Mouse (Mus musculus) embryo, embryonic 10.5 days (tissue): Measurements from ENCODE around the gene Ldlrad1.

Source experiments
- DNase-seq: peaks from one replicate; pipeline ENCODE4 v3.0.0-alpha.2; 2015; ENCODE audit warnings: low spot score

Ldlrad1 gene

DNA sequence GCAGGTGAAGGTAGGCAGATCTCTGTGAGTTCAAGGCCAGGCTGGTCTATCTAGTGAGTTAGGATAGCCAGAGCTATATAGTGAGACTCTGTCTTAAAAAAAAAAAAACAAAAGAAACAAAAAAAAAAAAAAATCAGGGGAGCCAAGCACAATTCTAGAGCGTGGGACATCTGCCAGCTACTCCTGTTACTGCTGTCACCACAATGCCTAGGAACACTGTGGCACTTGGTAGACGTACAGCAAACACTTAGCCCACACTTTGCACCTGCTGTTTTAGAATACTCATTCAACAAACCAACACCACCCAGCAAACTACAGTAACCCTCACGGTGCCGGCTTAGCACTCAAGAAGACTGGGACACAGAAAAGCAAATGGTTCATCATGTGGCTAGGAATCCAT, 2.5 kb downstream of the Ldlrad1 start:
- DNase-seq = no peak

DNA sequence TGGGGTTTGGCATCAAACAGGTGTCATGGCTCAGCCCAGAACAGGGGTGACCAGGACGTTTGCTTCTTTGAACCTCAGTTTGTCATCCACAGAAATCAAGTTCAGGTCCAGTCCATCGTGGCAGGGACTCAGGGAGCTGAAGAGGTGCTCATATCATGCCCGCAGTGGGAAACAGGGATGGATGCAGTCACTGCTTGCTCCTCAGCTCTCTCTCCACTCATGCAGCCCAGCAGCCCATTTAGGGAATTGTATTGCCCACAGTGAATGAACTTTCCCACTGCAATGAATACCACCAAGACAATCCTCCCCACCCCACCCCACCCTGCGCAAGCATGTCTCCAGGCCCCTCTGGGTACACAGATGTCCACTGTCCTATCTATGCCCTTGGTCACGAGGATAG, 3.0 kb downstream of the Ldlrad1 start:
- DNase-seq = no peak

DNA sequence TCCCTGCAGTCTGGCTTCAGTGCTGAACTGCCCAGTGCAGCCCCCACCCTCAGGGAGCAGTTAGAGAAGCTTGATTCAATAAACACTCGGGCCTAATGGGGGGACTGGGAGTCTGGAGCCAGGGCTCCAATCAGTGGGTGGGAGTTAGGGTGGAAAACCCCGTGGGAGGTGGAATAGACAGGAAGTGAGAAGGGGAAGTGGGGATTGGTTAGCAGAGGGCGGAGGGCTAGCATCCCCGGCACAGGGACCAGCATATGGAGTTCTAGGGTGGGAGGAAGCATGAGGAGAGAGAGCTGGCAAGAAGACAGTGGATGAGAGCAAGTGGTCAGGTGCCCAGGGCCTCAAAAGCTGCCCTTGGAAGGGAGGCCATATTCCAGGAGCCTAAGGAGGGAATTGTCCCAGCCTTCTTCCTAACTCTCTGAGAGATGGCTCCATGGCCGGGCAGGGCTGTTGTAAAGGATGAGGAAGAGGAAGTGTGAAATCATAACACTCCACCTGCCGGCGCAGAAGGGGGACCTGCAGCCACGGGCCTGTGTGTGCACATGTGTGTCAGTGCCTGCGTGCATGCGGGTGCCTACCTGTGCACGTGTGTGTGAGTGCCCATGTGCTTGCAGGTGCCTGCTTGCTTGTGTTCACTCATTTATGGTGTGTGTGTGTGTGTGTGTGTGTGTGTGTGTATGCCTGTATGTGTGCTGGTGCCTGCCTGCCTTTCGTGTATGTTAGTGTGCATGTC, 4.5 kb downstream of the Ldlrad1 start:
- DNase-seq = no peak

DNA sequence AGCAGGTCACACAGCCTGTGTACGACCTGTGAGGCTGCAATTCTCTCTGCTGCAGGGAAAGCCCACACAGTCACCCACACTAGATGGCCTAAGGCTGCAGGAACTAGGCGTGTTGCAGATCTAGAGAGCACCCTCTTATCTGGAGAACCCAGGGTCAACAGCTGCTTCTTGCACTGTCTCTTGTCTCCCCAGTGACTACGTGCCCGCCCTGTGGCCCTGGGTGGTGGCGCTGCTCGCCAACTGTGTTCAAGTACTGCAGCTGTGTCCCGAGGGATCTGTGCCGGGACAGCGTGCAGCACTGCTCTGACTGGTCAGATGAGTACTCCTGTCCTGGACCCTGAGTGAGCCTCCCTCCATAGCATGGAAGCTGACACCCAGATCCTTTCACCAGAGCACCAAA, 8.6 kb downstream of the Ldlrad1 start:
- no peak for DNase-seq

DNA sequence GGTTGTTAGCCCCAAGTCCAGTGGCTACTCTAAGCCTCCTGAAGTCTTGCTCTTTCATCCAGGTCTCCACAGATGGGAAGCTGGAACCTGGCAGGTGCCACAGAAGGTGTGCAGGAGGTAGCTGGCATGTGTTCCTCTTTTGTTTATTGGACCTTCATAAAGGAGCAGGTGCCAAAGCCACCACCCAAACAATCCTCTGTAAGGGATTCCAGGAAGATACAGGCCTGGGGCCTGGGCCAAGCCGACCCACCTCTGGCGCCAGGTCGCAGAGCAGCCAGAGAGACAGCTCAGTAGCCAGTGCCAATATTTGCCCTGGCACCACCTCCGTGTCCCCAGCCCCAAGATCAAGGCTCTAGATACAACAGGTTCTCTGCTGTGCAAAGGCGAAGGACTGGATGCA, 12.5 kb downstream of the Ldlrad1 start:
- DNase-seq = no peak

DNA sequence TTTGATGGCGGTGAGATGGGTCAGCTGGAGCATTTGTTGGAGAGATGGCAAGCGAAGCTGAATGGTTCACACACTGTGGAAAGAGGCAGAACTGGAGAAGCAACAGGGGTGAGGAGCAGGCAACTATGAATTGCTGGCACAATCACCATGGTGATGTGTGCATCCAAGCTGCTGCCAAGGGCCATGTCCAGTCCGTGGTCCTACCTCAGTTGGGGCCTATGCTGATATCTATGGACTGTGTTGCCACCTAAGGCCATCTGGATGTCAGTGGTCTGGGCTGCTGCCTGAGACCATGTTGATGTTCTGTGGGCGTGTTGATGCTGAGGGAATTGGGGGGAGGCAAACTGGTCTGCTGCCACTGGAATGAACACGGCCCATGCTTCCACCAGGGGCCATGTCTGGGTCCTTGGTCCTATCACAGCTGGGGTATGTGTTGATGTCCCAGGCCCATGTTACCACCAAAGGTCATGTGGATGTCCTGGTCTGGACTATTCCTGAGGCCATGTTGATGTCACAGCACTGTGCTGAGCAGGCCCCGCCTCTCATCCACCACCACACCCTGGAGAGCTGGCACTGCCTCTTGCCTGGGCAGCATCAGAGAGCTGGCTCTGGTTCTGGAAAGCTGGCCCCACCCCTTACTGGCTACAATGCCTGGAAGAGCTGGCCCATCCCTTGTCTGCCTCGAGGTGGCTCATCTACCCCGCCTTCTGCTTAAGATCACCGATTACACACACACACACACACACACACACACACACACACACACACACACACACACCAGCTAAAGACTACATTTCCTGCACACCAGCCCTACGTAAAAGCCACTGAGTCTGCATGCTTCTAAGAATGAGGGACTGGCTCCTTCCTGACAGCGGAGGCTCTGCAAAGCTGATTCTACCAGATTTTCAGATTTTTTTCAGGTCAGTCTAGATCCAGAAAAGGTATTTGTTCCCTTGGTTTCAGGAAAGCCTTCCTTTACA, 14.5 kb downstream of the Ldlrad1 start:
- no peak for DNase-seq

DNA sequence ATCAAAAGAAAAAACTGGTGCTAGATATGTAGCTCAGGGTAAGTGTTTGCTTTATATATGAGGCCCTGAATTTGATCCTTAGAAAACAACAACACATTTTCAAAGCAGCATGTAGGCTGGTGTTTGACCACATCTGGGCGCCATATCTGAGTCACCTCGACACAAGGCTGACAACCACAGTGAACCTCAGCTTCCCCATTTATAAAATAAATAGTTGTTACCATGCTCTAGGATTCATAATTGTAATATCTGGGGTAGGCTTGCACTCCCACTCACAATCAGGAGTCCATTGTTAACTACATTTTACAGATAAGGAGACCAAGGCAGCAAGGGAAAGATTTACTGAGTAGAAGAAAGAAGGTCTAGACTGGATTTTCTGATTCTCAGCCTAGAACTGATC, 17.3 kb downstream of the Ldlrad1 start:
- DNase-seq = no peak

DNA sequence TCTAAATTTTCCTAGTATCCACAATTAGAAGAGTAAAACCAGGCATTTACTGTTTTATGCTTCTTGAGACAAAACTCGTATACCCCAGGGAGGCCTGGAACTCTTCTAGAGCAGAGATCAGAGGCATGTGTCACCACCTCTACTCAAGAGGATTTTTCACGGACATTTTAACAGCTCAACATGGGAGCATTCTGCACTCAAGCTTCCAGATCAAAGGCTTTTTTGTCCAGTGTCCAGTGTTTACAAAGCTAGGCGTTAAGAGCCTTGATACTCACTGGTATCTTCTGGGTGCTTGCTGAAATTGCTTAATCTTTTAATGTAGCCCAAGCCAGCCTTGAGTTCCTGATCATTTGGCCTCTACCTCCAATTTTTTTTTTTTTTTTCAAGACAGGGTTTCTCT, 23.2 kb downstream of the Ldlrad1 start:
- DNase-seq = no peak

DNA sequence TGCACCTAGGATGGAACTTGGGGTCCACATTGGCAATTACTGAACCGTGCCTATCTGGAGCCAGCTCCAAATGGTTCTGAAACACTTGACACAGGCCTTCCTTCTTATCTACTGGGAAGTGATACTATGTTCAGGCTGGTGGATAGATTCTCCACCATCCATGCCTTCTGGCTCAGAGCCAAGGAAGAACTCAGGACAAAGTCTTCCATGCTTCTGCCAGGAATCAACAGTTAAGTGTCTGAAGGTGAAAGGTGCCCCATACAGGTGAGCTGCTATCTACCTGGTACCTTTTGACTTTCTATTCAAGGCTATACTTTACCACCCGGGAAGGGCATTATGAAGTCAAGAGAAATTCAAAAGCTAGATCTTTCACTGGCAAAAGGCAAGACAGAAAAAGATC, 29.3 kb downstream of the Ldlrad1 start:
- DNase-seq = no peak

DNA sequence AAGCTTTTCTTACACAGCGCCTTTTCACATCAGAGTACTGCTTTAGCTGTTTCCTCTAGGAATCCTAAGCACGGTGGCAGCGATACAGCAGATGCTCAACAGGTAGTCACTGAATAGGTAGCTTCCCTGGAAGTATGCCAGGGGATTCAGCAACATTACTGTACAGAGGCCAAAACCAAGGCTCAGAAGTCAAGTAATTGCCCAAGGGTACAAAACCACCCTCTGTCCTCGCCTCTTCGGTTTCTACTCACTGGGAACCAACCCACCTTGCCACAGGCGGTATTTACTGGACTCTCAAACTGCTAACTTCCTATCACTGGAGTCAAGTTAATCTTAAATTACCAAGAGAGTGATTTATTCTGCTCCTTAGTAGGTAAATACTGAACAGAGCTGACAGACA, 31.2 kb downstream of the Ldlrad1 start:
- no peak for DNase-seq

DNA sequence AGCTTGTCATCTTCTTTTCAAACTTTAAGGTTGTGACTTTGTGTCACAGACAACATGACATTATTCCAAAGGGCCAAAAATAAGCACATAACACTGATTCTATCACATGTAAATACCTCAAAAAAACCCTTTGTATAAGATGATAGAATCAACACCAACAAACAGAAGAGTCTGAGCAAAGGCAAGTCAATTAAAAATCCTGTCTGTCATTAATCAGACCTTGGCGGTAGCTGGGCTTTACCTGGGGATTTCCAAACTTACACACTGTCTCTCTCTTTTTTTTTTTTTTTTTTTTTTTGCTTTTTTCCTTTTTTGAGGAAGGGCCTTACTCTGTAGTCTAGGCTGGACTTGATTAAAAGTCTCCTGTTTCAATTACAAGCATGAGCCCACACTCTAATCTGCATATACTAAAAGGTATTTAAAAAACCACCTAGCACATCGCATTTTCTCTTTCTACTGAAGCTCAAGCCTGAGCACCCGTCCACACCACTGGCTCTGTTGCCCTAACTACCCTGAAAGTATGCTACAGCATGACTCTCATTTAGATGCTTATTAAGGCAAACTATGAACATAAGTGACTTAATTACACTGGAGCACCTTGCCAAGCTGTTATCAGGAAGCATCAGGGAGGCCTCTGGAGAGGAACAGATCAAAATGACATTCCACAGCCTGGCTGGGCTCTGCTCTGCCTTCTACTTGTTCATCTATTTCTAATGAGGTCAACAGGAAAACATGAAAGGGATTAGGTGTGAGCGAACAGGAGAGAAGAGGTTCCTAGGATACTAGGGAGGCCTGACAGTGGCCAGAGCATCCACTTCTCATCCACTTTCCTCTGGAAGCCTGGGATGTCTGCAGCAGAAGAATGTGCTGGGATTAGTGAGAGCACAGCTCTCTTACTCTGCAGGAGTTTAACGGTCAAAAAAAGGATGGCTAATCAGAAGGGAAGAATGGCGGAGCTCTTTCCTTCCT, 34.7 kb downstream of the Ldlrad1 start:
- no peak for DNase-seq

DNA sequence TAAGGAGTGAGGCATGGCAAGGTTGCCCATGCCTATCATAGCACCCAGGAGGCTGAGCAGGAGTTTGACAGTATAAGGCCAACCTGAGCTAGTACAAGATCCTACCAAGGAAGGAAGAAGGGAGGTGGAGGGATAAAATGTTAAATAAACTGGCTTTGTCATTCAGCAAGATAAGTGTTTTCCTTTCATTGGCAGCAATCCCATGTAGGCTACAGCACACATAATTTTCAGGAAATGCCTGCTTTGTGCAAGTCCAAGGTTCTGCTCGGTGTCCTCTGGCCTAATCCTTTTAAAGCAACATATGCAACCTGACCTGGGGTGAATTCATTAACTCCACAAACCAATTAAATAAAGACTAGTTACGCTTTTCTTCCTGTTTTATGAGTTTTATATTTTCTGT, 36.4 kb downstream of the Ldlrad1 start:
- DNase-seq = no peak

DNA sequence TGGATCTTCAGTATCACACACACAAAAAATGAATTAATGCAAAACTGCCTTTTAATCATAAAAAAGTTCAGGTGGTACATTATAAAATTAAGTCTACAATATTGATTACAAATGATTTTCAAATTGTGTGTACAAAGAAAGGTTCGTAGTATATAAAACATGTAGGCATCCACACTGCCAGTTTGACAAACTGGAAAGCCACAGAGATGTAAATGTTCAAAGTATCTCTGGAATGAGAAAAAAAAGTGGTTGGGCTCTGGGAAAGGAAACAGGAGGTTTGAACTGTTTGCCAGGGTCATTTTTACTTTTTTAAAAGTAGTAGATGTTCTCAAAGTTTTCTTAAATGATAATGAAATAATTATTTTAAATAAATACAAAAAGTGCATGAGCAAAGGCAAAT, 37.1 kb downstream of the Ldlrad1 start:
- DNase-seq = no peak

DNA sequence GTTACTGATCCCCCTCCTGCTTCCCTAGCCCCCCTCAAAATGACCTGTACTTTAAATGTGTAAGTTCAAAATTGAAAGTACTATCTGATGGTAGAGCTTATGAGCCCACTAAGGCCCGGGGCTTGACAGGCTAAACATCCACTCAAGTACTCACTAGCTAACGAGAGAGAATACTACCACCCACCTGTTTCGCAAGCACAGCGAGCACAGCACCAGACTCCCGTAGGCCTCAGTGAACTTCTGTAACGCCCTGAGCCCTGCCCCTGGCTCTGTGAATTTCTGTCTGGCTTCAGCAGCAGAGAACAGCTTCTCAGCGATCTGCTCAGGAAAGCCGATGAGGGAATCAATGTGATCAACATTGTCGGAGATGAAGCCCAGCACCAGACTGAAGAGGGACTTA, 38.1 kb downstream of the Ldlrad1 start:
- no peak for DNase-seq

DNA sequence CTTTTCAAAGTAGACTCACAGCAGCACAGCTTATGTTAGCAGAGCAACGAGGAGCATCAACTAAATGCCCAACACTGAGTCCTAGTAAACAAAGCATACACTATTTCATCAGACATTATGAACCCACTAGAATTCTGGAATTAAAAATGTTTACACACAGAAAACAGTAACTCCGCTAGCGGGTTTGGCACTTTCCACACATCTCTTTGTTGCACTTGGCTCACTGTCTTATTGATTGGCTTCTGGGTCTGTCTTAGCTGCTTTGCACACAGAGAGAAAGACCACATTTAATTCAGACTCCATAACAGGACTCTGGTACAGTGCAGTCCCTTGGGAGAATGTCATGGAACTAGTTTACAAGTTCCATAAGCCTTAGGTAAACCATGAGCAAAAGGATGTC, 39.1 kb downstream of the Ldlrad1 start:
- no peak for DNase-seq

DNA sequence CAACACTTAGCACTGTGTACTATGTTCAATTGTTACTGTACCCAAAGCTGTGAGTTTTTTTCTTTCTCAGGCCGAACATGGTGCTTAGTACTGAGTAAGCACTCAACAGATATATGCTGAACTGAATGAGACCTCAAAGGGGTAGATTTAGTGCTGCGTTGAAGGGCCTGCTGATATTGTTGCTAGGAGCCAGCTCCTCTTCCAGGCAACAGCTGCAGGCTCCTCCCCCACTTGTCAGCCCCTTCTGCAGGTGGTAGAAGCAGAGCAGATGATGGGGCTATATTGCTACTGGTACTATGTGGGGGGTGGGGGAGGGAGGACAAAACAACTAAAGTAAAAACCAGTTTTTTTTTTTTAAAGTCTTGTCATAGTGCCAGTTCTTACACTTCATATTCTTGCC, 40.5 kb downstream of the Ldlrad1 start:
- DNase-seq = peak; percentile 30

DNA sequence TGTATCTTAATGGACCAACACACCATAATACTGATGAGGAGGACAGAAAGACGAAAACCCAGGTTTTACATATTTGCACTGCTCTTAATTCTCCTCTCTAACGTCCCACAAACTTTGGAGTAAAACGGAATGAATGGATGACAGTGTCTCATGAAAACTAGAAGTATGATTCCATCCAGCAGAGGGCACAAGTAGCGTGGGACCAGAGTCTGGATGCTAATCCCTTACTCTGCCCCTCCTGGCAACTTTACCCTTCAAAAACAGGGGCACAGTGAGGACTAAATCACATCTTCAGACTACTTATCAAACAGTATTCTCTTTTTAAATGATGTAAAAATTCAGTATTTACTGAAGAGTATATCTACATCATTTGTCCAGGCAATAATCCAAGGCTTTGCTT, 41.5 kb downstream of the Ldlrad1 start:
- peak; percentile 82 for DNase-seq

DNA sequence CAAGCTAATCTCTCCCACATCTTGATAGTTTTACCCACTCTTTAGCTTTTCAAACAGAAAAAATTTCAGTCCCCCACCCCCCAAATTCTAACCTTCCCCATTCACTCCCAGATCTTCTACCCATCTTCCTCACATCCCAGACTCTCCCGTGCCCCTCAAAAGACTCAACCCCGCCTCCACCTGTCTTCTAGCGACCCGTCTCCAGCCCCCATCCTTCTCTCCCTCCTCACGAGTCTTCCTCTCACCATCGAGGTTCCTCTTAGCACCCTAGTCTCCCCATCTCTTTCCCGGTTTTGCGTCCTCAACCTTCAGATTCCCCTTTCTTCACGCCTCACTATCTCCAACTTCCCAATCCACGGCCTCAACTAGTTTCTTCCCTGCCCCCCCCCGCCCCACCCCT, 43.5 kb downstream of the Ldlrad1 start:
- DNase-seq = peak; percentile 30

DNA sequence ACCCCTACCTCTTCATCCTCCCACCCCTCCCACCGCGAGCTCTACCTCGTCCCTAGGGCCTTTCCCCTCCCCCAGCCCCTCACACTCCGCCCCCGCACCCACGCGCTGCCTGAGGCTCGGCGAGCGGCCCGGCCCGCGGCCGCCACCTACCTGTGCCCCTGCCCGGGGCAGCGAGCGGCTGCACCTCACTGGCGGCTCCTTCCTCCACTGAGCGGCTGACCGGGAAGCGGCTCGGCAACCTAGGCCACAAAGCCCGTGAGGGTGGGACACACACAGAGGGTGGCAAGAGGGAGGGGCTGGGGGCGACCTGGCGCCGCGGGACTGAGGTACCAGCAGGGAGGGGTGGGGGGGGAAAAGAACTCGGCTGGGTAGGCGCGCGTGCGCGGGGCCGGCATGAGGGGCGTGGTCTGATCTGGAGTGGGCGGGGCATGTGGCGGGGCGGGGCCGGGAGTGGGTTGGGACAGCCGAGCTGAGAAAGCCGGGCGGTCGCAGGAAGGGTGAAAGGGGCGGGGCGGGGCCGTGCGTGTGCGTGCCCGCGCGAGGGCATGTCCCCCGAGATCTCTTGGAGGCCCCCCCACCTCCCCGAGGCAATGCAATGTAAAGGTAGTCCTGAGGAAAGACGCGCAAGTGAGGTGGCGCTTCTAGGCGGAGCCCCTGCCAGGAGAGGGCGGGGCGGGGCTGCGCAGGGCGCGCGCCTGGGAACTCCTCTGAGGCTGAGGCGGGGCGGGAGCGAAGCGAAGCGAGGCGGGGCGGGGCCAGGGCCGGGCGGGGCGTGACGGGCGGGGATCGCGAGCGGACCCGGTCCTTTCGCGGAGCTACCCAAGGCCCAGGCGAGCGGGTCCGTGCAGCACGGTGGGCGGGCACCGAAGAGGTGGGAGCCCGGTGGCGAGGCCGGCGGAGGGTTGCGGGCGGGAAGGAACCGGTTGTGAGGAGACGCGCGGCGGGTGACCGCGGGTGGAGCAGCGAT, 44.4 kb downstream of the Ldlrad1 start, which contains the start of the genes Lrrc42 and Hspb11:
TSS of gene Lrrc42 (minus strand) at position 408 of the 967 bp plus-strand sequence.
TSS of gene Hspb11 (plus strand) at position 469 of the 967 bp plus-strand sequence.
- DNase-seq = peak; percentile 95

DNA sequence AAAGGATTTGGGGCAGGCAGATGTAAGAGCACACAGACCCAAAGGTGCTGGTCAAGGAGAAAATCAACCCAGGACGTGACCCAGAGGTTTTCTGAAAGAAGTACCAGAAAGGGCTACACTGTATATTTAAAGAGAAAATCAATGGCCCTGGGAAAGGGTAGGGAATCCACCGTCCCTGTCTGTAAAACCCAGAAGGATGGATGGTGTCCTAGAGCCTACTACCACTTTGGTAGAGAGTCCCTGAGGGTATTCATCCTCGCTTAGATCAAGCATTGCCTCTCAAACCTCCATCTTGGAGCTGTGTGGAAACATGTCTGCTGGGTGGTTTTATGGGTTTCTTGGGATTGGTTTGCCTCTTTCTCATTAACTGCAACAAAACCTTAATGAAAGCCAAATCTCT, 45.4 kb downstream of the Ldlrad1 start:
- peak; percentile 27 for DNase-seq

DNA sequence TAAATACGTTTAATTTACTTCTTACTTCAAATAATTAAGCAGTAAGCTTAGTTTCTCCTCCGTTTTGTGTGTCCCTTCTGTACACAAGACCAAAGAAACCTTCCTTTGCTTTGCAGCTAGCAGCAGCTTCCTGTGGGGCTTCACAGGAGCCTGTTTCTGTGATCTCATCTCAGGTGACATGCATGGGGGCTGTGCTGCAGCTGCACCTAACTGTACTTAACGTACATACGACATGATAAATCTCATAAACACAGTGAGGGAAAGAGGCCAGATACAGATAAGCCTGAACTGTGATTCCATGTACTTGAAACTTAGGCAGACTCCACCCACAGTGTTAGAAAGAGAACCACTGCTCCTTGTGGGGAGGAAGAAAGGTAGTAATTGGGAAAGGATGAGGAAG, 51.0 kb downstream of the Ldlrad1 start:
- DNase-seq = no peak
